Mouse (Mus musculus) liver, embryonic 14.5 days (tissue): ENCODE results near the gene C530008M17Rik. TPM values are rescaled to one million over a fixed set of nuclear protein-coding genes. Genes with fewer than 3 reads are reported as not detected.

Experiments
- ATAC-seq: fragments of 200-750 bp; cut with Nextera tagmentation; 2 replicates; pipeline ENCODE4 v1.8.0; 2017; ENCODE audit warnings: moderate number of reproducible peaks, mild to moderate bottlenecking, moderate library complexity; ENCODE audit not compliant: insufficient read depth
- DNase-seq, 3 experiments: peaks; one replicate each; pipeline ENCODE4 v3.0.0-alpha.2; 2012 to 2013; ENCODE audit warnings: low read depth in 3 of 3, low spot score in 3 of 3
- H3K27ac ChIP-seq: fragments of 300-500 bp; sonication (generic); 2 replicates; pipeline ENCODE4 v1.5.1; 2014; ENCODE audit warnings: moderate library complexity, mild to moderate bottlenecking, control low read depth, inconsistent platforms
- H3K27me3 ChIP-seq: fragments of 300-500 bp; sonication (generic); 2 replicates; pipeline ENCODE4 v1.6.1; 2014; ENCODE audit warnings: mild to moderate bottlenecking, low read length, moderate library complexity; ENCODE audit not compliant: control insufficient read depth, insufficient read depth
- H3K36me3 ChIP-seq: fragments of 300-500 bp; sonication (generic); replicated peaks from 2 replicates; pipeline ENCODE4 v1.6.1; 2014; ENCODE audit warnings: low read depth; ENCODE audit not compliant: control insufficient read depth, insufficient read depth
- H3K4me1 ChIP-seq, 2 experiments: fragments of 200-500 bp in 1 of 2; fragments of 300-500 bp in 1 of 2; sonication (generic) in 1 of 2; replicated peaks; 2 replicates each; pipeline ENCODE4 v1.6.1; 2012 to 2014; ENCODE audit warnings: antibody characterized with exemption in 1 of 2, inconsistent platforms in 1 of 2, low read length in 1 of 2; ENCODE audit not compliant: control insufficient read depth in 2 of 2, insufficient read depth in 2 of 2
- H3K4me2 ChIP-seq: fragments of 300-500 bp; sonication (generic); 2 replicates; pipeline ENCODE4 v1.6.1; 2014; ENCODE audit warnings: low read depth, mild to moderate bottlenecking, control low read depth, moderate library complexity
- H3K4me3 ChIP-seq, 2 experiments: fragments of 200-500 bp in 1 of 2; fragments of 300-500 bp in 1 of 2; sonication (generic) in 1 of 2; 2 replicates each; pipeline ENCODE4 v1.5.1; 2012 to 2014; ENCODE audit warnings: low read depth in 2 of 2, low read length in 2 of 2, mild to moderate bottlenecking in 2 of 2, control low read depth in 1 of 2, inconsistent platforms in 1 of 2, moderate library complexity in 1 of 2; ENCODE audit not compliant: insufficient read depth in 1 of 2
- H3K9ac ChIP-seq: fragments of 300-500 bp; sonication (generic); replicated peaks from 2 replicates; pipeline ENCODE4 v1.6.1; 2014; ENCODE audit warnings: mild to moderate bottlenecking, control low read depth, moderate library complexity
- H3K9me3 ChIP-seq: fragments of 300-500 bp; sonication (generic); 2 replicates; pipeline ENCODE4 v1.6.1; 2016; ENCODE audit warnings: low read length, mixed read lengths; ENCODE audit not compliant: control insufficient read depth
- CTCF ChIP-seq: IDR thresholded peaks from 2 replicates; pipeline ENCODE4 v1.5.1; 2016; ENCODE audit warnings: antibody characterized with exemption, low read depth, control low read depth
- EP300 ChIP-seq: IDR thresholded peaks from 2 replicates; pipeline ENCODE4 v1.6.1; 2016; ENCODE audit warnings: antibody characterized with exemption, low read depth
- WGBS: fragments of 180-500 bp; shearing (Covaris S2); extraction: QIAGEN DNeasy Blood & Tissue Kit; methylation state at CpG from one replicate; pipeline ENCODE4 v1.1.7; 2014; ENCODE audit not compliant: insufficient replicate concordance; 5-methylcytosine and 5-hydroxymethylcytosine counted together
- polyA plus RNA-seq, 2 experiments: library from polyadenylated mRNA; depleted of rRNA in 1 of 2; stranded (reverse) in 1 of 2; unstranded in 1 of 2; fragments of >200 nt; fragmentation: Nextera tagmentation in 1 of 2; extraction: Ambion mirVana in 1 of 2; gene quantifications; 2 replicates each; pipeline versions ENCODE4 v1.2.1 to v1.2.3; 2012 to 2014

The C530008M17Rik gene
- polyA plus RNA-seq, 2 experiments = 4.3 to 7.7 TPM

DNA sequence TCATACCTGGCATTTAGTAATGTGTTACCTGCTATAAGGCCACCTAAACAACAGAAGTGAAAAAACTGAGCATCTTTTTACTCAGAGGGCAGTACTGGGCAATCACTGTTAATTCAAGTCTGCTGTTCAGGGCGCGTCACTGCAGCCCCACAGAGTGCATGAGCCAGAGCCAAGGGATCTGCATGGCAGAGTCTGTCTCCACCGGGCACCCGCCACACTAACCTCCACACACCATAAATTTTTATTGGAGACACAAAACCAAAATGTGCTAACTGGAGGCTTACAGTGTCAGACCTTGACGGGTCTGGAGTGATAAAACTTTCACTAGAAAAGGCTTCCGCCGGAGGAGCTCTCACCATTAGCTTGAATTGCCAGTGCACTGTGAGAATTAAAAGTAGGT, 57.4 kb downstream of the C530008M17Rik start:
- H3K36me3 ChIP-seq = no peaks in the 10 kb centered on the region
- no peak overlapping the region for H3K4me2 ChIP-seq
- TF ChIP-seq CTCF (no peak), EP300 (no peak)
- 84% methylated on average over 7 of the region's 7 CpGs for whole genome bisulfite sequencing
- no peak for ATAC-seq
- no peaks in the 10 kb centered on the region for H3K4me1 ChIP-seq
- no peak overlapping the region for H3K4me3 ChIP-seq
- no peaks in the 10 kb centered on the region for H3K9me3 ChIP-seq
- no peak overlapping the region for H3K9ac ChIP-seq
- no peaks in the 10 kb centered on the region for H3K27me3 ChIP-seq
- no peak overlapping the region for H3K27ac ChIP-seq
- no peak for DNase-seq

DNA sequence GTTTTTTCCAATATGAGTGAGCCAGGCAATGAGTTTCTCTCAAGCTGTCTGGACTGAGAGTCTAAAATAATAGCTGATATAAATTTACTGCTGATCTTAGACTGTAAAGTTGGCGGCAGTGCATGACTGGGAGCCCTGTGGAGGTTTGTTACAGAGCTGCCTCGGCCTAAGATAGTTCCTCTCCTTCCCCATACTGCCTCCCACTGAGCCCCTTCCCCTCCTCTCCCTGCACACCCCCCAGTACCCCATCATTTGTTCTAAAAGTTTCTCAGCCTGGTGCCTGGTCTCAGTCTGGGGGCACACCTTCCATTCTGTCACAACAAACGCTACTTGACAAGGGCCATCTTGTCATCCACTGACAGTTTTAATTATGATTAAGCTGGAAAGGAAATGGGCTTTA, 63.6 kb downstream of the C530008M17Rik start:
- Histone ChIP-seq H3K27me3 (no peaks in the 10 kb centered on the region), H3K27ac (no peak overlapping the region), H3K9ac (no peak overlapping the region), H3K4me2 (no peak overlapping the region), H3K36me3 (no peaks in the 10 kb centered on the region), H3K4me1 (no peaks in the 10 kb centered on the region), H3K9me3 (no peaks in the 10 kb centered on the region), H3K4me3 (no peak overlapping the region)
- DNase-seq = no peak
- no peak for ATAC-seq
- TF ChIP-seq CTCF (no peak), EP300 (no peak)
- 69% methylated on average over 3 of the region's 3 CpGs for WGBS

GRCm38 (mm10) chr5:76724878-76725277, 68.6 kb downstream of the C530008M17Rik start:
- Histone ChIP-seq H3K9me3 (no peaks in the 10 kb centered on the region), H3K27ac (no peak overlapping the region), H3K36me3 (no peaks in the 10 kb centered on the region), H3K27me3 (no peaks in the 10 kb centered on the region), H3K4me1 (no peaks in the 10 kb centered on the region), H3K9ac (no peak overlapping the region), H3K4me3 (no peak overlapping the region), H3K4me2 (no peak overlapping the region)
- TF ChIP-seq EP300 = no peak
- peak; percentile 65 for TF ChIP-seq CTCF
- WGBS = 86% methylated on average over 2 of the region's 2 CpGs
- DNase-seq (no peak), ATAC-seq (no peak)

GRCm38 (mm10) chr5:76726518-76727103, 70.3 kb downstream of the C530008M17Rik start:
- Histone ChIP-seq H3K27me3 (no peaks in the 10 kb centered on the region), H3K27ac (no peak overlapping the region), H3K4me2 (no peak overlapping the region), H3K9me3 (no peaks in the 10 kb centered on the region), H3K4me3 (no peak overlapping the region), H3K9ac (no peak overlapping the region), H3K4me1 (no peaks in the 10 kb centered on the region), H3K36me3 (no peaks in the 10 kb centered on the region)
- DNase-seq (no peak), ATAC-seq (no peak)
- 80% methylated on average over 8 of the region's 8 CpGs for WGBS
- no peak for TF ChIP-seq CTCF
- TF ChIP-seq EP300 = no peak

GRCm38 (mm10) chr5:76733055-76733641, 76.8 kb downstream of the C530008M17Rik start:
- Histone ChIP-seq H3K4me2 (no peak overlapping the region), H3K9ac (no peak overlapping the region), H3K4me3 (no peak overlapping the region), H3K9me3 (no peaks in the 10 kb centered on the region), H3K4me1 (no peaks in the 10 kb centered on the region), H3K27me3 (no peaks in the 10 kb centered on the region), H3K27ac (no peak overlapping the region), H3K36me3 (no peaks in the 10 kb centered on the region)
- WGBS = 77% methylated on average over 6 of the region's 6 CpGs
- ATAC-seq (no peak), DNase-seq (no peak)
- no peak for TF ChIP-seq EP300
- TF ChIP-seq CTCF = no peak
